Mouse (Mus musculus) kidney, adult 2 months (tissue): ENCODE results near the gene Tnfrsf13c.

ENCODE experiments used
- CTCF ChIP-seq: fragments of 200-500 bp; conservative IDR thresholded peaks from 2 replicates; pipeline ENCODE4 v1.5.1; 2011; ENCODE audit warnings: low read depth, mild to moderate bottlenecking, control low read depth, low read length, moderate library complexity, mixed read lengths; ENCODE audit not compliant: insufficient read depth, insufficient read length
- POLR2A ChIP-seq: fragments of 200-500 bp; IDR thresholded peaks from one replicate; pipeline ENCODE4 v1.6.1; 2011; ENCODE audit warnings: low read depth, low read length, control low read depth

DNA sequence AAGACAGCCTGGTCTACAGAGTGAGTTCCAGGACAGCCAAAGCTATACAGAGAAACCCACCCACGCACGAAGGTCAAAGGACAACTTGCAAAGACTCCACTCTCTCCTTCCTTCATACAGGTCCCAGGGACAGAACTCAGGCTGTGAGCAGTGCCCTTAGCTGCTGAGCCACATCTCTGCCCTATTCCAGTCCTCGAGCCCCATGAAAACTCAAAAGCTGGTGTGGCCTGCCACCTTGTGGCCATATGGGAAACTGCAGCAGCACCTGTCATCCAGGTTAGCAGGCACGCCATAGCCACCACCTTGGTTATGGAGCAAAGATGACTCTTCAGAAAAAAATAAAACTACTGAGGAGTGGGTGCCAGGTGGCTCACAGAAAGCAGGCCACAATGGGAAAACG, 12.4 kb upstream of the Tnfrsf13c start:
- TF ChIP-seq POLR2A = no peak
- TF ChIP-seq CTCF = peak; percentile 98
